Mouse (Mus musculus) 416B (cell line): Measurements from ENCODE around the gene Rif1.

Experiments used
- DNase-seq: peaks from one replicate; pipeline ENCODE4 v3.0.0; 2011; ENCODE audit warnings: low read depth

The Rif1 gene

GRCm38 (mm10) chr2:52072491-52073140 lies at the start of gene Rif1:
TSS of gene Rif1 (plus strand) at chr2:52072832.
- peak; percentile 70 for DNase-seq

- DNase-seq, result no peak
Measured at GRCm38 (mm10) chr2:52027061-52027460, 45.6 kb upstream of the Rif1 start.

DNA sequence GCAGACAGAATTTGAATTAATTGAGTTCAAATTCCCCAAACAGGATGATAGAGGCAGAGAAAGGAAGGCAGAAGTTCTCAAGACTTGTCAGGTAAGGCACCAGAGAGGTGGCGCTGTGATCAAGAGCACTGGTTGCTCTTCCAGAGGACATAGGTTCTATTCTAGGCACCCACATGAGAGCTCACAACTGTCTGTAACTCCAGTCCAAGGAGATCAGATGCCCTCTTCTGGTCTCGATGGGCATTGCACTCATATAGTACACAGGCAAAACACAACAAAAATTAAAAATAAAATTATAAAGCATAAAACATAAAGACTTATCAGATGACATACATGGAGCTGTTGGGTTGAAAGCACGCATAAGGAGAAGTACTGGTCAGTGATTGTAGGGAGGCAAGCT lies 43.2 kb upstream of the Rif1 start:
- DNase-seq, result peak; percentile 14

- no peak for DNase-seq
Measured at GRCm38 (mm10) chr2:52031491-52031890, 41.1 kb upstream of the Rif1 start.

GRCm38 (mm10) chr2:52034601-52035000 lies 38.0 kb upstream of the Rif1 start:
- no peak for DNase-seq

- no peak for DNase-seq
Measured at GRCm38 (mm10) chr2:52035144-52035543, 37.5 kb upstream of the Rif1 start.

- no peak for DNase-seq
Measured at GRCm38 (mm10) chr2:52036929-52037595, 35.6 kb upstream of the Rif1 start.

DNA sequence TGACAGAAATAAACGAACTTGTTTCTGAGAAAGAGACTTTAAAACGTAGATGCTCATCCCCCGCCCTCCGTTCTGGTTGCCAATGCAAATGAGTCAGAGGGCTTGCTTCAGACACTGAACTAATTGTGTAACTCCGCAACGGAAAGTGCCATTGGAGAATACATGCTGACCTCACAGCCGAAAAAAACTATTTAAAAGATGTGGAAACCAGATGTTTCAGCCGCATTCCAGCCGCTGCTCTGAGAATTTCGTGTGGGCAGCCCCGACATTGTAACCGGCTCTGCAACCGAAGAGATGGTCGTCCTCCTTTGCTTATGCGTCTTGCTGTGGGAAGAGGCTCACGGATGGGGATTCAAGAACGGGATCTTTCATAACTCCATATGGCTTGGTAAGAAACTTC lies 34.8 kb upstream of the Rif1 start, which contains the start of gene Tnfaip6:
Tnfaip6 (plus strand) TSS at position 128 of the 400 bp plus-strand sequence.
- peak; percentile 37 for DNase-seq

DNA sequence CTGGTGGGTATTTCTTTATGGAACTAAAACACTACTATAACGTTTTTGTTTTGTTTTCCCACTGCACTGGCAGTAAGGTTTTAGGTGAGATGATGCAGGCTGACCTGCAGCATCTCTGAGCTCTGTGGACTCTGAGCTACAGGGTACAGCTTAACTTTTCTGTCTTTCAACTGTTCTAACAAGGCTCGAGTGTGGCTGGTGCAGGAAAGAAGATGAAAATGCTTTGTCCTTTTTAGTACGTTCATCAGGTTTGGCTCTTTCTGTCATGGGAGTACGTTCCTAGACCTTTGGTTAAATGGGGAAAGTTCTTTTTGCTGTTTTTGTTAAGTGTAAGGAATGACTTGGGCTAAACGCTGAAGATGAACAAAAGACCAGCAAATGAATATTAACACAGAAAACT lies 34.1 kb upstream of the Rif1 start:
- no peak for DNase-seq

DNA sequence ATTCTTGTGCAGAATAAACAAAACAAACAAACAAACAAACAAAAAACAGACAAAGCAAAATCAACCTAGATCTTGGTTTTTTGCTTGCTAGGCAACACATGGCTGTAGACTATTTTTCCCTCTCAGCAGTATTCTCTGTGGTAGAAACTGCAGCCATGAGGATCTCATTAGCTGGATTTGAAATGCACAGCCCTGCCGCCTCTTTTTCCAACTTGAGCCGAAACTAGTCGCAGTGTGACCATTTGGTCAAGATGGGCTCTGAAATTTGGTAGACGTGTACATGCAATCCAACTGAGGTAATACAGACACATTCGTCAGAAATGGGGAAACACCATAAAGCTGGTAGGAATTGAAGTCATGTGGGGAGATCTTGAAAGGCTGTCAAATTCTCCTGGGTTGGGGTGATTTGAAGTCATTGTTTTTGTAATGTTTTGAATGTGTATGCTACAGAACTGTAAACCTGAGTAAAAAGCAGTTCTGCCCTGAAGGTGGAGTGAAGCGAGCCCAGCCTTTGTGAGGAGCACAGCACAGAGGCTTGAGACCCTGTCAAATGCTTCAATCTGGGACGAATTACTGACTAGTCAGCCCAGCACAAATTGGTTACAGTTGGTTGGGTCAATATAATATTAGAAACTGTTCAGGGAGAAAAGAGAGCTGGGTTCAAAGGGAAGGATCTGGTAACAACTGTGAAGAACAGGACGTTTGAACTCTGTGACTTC lies 33.4 kb upstream of the Rif1 start:
- DNase-seq, result no peak

GRCm38 (mm10) chr2:52042132-52042531 lies 30.5 kb upstream of the Rif1 start:
- DNase-seq, result no peak

GRCm38 (mm10) chr2:52042714-52043113 lies 29.9 kb upstream of the Rif1 start:
- DNase-seq, result no peak

GRCm38 (mm10) chr2:52043485-52043884 lies 29.1 kb upstream of the Rif1 start:
- DNase-seq, result no peak

DNA sequence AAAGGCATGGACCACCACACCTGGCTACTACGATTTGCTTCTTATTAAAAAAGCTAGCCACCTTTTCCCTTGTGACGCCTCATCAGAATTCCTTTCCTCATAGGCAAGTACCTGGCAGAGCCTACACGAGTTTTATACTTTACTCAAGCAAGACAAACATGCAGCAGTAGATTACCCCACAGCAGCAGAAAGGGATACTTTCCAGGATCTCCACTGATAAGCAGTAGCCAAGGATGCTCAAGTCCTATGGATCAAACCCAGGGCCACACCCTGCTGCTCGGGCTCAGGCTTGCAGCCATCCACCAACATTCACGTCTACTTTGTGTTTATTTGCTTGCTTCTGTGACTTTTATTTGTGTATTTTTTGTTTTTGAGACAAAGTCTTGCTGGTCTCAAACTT lies 26.6 kb upstream of the Rif1 start:
- DNase-seq, result no peak

GRCm38 (mm10) chr2:52050823-52051222 lies 21.8 kb upstream of the Rif1 start:
- no peak for DNase-seq

DNA sequence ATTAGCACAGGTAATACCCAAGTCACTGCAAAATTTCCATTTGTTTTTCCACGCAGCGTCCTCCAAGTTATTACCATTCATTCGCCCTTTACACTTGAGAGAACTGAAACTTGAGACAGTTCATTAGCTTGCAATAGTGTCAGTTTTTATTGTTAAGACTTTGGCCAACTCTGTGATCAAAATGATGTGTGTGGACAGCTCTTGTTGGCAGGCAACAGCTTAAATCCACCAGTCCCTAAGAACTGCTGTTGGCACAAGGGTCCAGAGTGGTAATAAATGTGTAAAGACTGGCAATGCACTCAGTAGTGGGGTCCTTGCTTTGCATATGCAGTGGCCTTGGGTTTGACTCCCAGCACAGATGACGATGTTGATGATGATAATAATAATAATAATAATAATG lies 20.3 kb upstream of the Rif1 start:
- DNase-seq, result no peak

GRCm38 (mm10) chr2:52053502-52053901 lies 19.1 kb upstream of the Rif1 start:
- no peak for DNase-seq

GRCm38 (mm10) chr2:52055616-52056015 lies 17.0 kb upstream of the Rif1 start:
- peak; percentile 22 for DNase-seq

DNA sequence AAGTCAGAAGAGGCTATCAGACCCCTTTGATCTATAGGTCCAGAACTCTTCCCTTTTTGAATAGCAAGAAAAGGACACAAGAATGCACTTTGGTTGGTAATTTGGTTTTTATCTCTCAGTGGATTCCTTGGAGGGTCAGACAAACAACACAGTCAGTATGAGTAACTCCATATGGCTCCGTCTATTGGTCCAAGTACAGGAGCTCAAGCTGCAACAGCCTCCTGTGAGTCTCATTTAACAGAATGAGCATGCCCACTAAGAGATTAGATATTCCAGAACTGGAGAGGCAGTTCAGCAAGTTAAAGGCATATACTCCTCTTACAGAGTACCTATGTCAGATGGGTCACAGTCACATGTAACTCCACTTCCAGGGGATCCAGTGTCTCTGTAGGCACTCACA lies 15.5 kb upstream of the Rif1 start:
- no peak for DNase-seq

GRCm38 (mm10) chr2:52057681-52058080 lies 15.0 kb upstream of the Rif1 start:
- DNase-seq, result no peak

- DNase-seq, result no peak
Measured at GRCm38 (mm10) chr2:52068641-52069040, 4.0 kb upstream of the Rif1 start.

DNA sequence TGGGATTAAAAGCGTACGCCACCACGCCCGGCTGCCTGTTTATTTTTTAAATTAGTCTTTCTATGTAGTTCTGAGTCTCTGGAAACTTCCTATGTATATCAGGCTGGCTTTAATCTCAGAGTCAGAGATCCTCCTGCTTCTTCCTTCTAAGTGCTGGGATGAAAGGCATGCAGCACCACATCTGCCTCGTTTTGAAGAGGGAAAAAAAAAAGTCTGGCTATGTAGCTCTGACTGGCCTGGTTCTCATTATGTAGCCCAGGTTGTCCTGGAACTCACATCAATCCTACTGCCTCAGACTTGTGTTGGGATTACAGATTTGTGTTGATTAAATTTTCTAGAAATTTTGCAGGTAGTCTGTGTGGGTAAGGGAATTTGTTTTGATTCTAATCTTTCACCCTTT lies 1.8 kb upstream of the Rif1 start:
- no peak for DNase-seq
